Mouse (Mus musculus): Measurements from ENCODE around the gene Prdx1. TPM values are rescaled to one million over a fixed set of nuclear protein-coding genes. Genes with fewer than 3 reads are reported as not detected.

The Prdx1 gene
- 49.2 and 53.2 TPM in 2 replicates for polyA plus RNA-seq (2012; rRNA removed; ENCODE audit: low replicate concordance)

GRCm38 (mm10) chr4:116685402-116686061 lies at the start of gene Prdx1:
TSS of gene Prdx1 (plus strand) at chr4:116685544.

DNA sequence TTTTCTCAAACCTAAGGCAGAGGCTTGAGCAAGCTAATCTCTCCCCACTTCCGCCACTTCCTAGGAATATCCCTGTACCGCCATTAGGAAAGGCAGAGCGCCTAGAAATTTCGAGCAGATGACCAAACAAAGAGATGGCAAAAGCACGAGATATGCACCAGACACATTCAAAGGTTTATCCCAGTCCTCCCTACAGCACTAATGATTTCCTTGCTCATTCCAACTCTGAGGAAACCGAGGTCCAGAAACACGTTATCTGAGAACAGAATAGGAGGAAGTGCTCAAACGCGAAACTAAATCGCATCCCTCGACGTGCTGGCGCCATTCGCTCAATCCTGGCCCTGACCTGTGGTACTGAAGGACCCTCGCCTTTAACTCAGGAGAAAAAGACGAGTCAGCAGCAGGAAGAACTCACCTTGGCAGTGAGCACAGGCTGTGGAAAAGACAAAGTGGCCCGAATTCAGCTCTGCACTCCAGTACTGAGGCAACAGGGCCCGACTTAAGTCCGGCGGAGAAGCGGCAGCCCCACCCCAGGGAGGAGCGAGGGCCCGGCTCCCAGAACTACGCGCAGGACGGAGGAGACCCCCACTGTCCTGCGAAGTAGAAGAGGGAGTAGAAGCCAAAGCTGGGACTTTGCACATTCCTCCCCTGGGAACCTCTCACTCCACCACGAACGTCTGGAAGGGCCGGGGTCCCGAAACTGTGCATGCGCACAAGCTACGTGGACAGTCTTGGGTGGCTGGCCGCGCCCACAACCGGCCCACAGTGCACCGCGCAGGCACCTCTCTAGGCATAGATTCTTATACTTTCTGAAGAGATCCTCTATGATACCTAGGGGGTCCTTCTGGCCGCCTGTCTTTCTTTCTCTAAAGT lies 34.2 kb upstream of the Prdx1 start, which contains the start of gene Akr1a1:
Gene Akr1a1 (minus strand): TSS at position 757 of the 873 bp plus-strand sequence.

DNA sequence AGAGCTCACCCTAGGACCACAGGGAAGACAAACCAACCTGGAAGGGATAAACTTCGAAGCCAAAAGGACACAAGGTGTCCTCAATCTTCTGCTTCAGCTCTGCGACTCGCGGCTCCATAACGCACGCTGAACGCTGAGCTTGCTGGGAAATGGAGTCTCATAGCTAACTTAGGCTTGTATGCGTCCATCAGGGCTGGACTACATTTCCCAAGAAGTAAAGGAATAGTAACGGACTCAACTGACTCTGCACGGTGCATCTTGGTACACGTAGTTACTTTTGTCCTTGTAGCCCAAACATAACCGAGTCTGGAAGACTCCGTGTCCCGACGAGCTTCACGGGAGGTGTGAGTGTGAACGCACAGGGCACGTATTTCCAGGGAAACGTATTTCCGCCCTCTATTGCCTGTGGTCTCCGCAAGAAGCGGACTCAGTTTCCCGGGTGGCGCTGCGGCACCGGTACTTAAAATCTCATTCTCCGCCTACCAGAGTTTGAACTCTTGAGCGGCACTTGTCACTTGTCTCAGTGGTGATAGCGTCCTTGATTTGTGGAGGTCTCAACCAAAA lies 22.9 kb downstream of the Prdx1 start, which contains the start of the genes Mmachc and Ccdc163:
Gene Mmachc (minus strand): TSS at position 206 of the 564 bp plus-strand sequence.
Gene Ccdc163 (plus strand): TSS at position 309 of the 564 bp plus-strand sequence.

GRCm38 (mm10) chr4:116720343-116721097 lies 35.2 kb downstream of the Prdx1 start, which contains the start of gene Tesk2:
TSS of gene Tesk2 (plus strand) at chr4:116720948.

Other genes starting within 250 kb of the Prdx1 start
- 170 and 175 TPM in 2 replicates for gene Mast2, start 221.4 kb upstream of the Prdx1 start, polyA plus RNA-seq (2012; rRNA removed; ENCODE audit: low replicate concordance)
- 0.23 and 0.25 TPM in 2 replicates for gene Ipp, start 178.0 kb upstream of the Prdx1 start, polyA plus RNA-seq (2012; rRNA removed; ENCODE audit: low replicate concordance)
- 2.0 and 2.3 TPM in 2 replicates for gene Tmem69, start 129.6 kb upstream of the Prdx1 start, polyA plus RNA-seq (2012; rRNA removed; ENCODE audit: low replicate concordance)
- gene Gpbp1l1, start 127.9 kb upstream of the Prdx1 start, polyA plus RNA-seq (2012; rRNA removed; ENCODE audit: low replicate concordance) = 19.2 TPM in 2 replicates
- 3.9 and 5.9 TPM in 2 replicates for gene Ccdc17, start 88.9 kb upstream of the Prdx1 start, polyA plus RNA-seq (2012; rRNA removed; ENCODE audit: low replicate concordance)
- gene Nasp, start 57.6 kb upstream of the Prdx1 start, polyA plus RNA-seq (2012; rRNA removed; ENCODE audit: low replicate concordance) = 0.38 and 2.5 TPM in 2 replicates
- 553 and 797 TPM in 2 replicates for gene Akr1a1, start 33.9 kb upstream of the Prdx1 start, polyA plus RNA-seq (2012; rRNA removed; ENCODE audit: low replicate concordance)
- gene Mmachc, start 22.9 kb downstream of the Prdx1 start, polyA plus RNA-seq (2012; rRNA removed; ENCODE audit: low replicate concordance) = 1.7 and 5.1 TPM in 2 replicates
- gene Ccdc163, start 23.0 kb downstream of the Prdx1 start, polyA plus RNA-seq (2012; rRNA removed; ENCODE audit: low replicate concordance) = 7.8 and 9.1 TPM in 2 replicates
- gene Tesk2, start 35.4 kb downstream of the Prdx1 start, polyA plus RNA-seq (2012; rRNA removed; ENCODE audit: low replicate concordance) = 6.9 and 20.8 TPM in 2 replicates
- 8.2 and 9.2 TPM in 2 replicates for gene Toe1, start 122.1 kb downstream of the Prdx1 start, polyA plus RNA-seq (2012; rRNA removed; ENCODE audit: low replicate concordance)
- gene Mutyh, start 122.2 kb downstream of the Prdx1 start, polyA plus RNA-seq (2012; rRNA removed; ENCODE audit: low replicate concordance) = 3.7 and 4.4 TPM in 2 replicates
- 7.3 and 8.6 TPM in 2 replicates for gene Hpdl, start 136.2 kb downstream of the Prdx1 start, polyA plus RNA-seq (2012; rRNA removed; ENCODE audit: low replicate concordance)
- 6.3 and 9.9 TPM in 2 replicates for gene Zswim5, start 191.8 kb downstream of the Prdx1 start, polyA plus RNA-seq (2012; rRNA removed; ENCODE audit: low replicate concordance)

All from duodenum, adult 2 months (tissue).